ENCODE assay signal across 14 mouse cellular contexts in genomic region chr4:41664533-41664932, GRCm38 (mm10). TPM values are rescaled to one million over a fixed set of nuclear protein-coding genes. Genes with fewer than 3 reads are reported as not detected.
A peak's percentile ranks its signal among the peaks of the same experiment; 100 is the strongest.
DNase-seq lines count a peak whose midpoint lies in the region; ATAC-seq and TF ChIP-seq lines count a peak whose summit lies in the region.
"Had no signal": no experiment of that assay in that cellular context is flagged by ENCODE, and none has a peak within 500 bp of the region (broad histone marks: within the 10 kb centered on the region; RNA-seq: fewer than 3 reads in every experiment).

No protein-coding gene starts in this region.

- 6% methylated on average over 7 of the region's 7 CpGs for WGBS in kidney, embryonic 14.5 days

- peak; percentile 24; the same call in 1 of the 2 replicates for ATAC-seq in kidney, embryonic 14.5 days (ENCODE audit: low FRiP score, low TSS enrichment)
- ATAC-seq in G1E (ENCODE audit: extremely low read depth, insufficient number of reproducible peaks, low FRiP score, poor library complexity, severe bottlenecking): no peak
- ATAC-seq: forebrain, embryonic 14.5 days had no signal

- H3K4me3 ChIP-seq in kidney, embryonic 14.5 days (ENCODE audit: low read length): no peak overlapping the region
- peak overlapping the region; percentile 35 for H3K4me3 ChIP-seq in E14TG2a.4 (replicated peaks; ENCODE audit: low read length)
- no peak overlapping the region for H3K4me3 ChIP-seq in G1E (ENCODE audit: low read depth, low read length)
- H3K4me3 ChIP-seq: heart, embryonic 15.5 days; liver, embryonic 13.5 days had no signal

- H3K9me3 ChIP-seq in kidney, embryonic 14.5 days (ENCODE audit: control insufficient read depth, low read length): no peaks in the 10 kb centered on the region
- H3K9me3 ChIP-seq in E14TG2a.4 (ENCODE audit: low read length) (no peaks in the 10 kb centered on the region), G1E (replicated peaks) (no peaks in the 10 kb centered on the region)
- H3K9me3 ChIP-seq: heart, embryonic 15.5 days; liver, embryonic 13.5 days had no signal

- peak overlapping the region; percentile 15; the same call in 1 of the 2 replicates for H3K4me2 ChIP-seq in kidney, embryonic 14.5 days (replicated peaks; ENCODE audit: low read depth, low read length)
- H3K4me2 ChIP-seq: liver, embryonic 13.5 days had no signal

- peaks cover 7% of the 10 kb centered on the region; the same call in 1 of the 2 replicates for H3K36me3 ChIP-seq in kidney, embryonic 14.5 days (ENCODE audit: control insufficient read depth, insufficient read depth, low read length)
- H3K36me3 ChIP-seq in E14TG2a.4 (ENCODE audit: insufficient read depth, low read length) (peaks cover 3% of the 10 kb centered on the region; the same call in 1 of the 2 replicates), G1E (replicated peaks) (no peaks in the 10 kb centered on the region)
- H3K36me3 ChIP-seq: heart, embryonic 15.5 days; liver, embryonic 13.5 days had no signal

- peaks cover 71% of the 10 kb centered on the region for H3K4me1 ChIP-seq in kidney, embryonic 14.5 days (ENCODE audit: control insufficient read depth, insufficient read depth, low read length)
- peaks cover 54% of the 10 kb centered on the region for H3K4me1 ChIP-seq in E14TG2a.4 (replicated peaks; ENCODE audit: low read depth, low read length)
- H3K4me1 ChIP-seq in G1E (ENCODE audit: insufficient read depth, low read depth, low read length): no peaks in the 10 kb centered on the region

- no peak for TF ChIP-seq CTCF in E14TG2a.4 (conservative IDR thresholded peaks at IDR 0.05; ENCODE audit: low read length)
- TF ChIP-seq CTCF in G1E (IDR thresholded peaks at IDR 0.05; ENCODE audit: low read depth, low read length): 0 out of 2 replicates have a peak, but pooled peaks have one; percentile 8

- no peak for DNase-seq in kidney, adult 8-10 months
- DNase-seq in G1E (ENCODE audit: low spot score): no peak
- peak; percentile 59 for DNase-seq in kidney, postnatal 10 days
- DNase-seq in layer of hippocampus, postnatal 14 days (ENCODE audit: low spot score in 2 of 2): no peak
- DNase-seq in spleen, postnatal 10 days (ENCODE audit: low spot score in 2 of 2): no peak
- DNase-seq: layer of hippocampus, postnatal 36 days; liver, embryonic 13.5 days; right cerebral cortex, postnatal 14 days; thymus, postnatal 36 days had no signal

- no peak overlapping the region for H3K9ac ChIP-seq in kidney, embryonic 14.5 days (ENCODE audit: low read depth, low read length)
- H3K9ac ChIP-seq: heart, embryonic 15.5 days; liver, embryonic 13.5 days had no signal

- H3K27me3 ChIP-seq in kidney, embryonic 14.5 days (ENCODE audit: control insufficient read depth, insufficient read depth, low read length): no peaks in the 10 kb centered on the region
- H3K27me3 ChIP-seq in E14TG2a.4 (ENCODE audit: insufficient read depth, low read length) (peaks cover 17% of the 10 kb centered on the region), G1E (ENCODE audit: insufficient read depth, low read length) (peaks cover 26% of the 10 kb centered on the region)

- peak overlapping the region; percentile 88 for H3K27ac ChIP-seq in kidney, embryonic 14.5 days (ENCODE audit: low read depth, low read length)
- H3K27ac ChIP-seq: heart, embryonic 15.5 days; liver, embryonic 13.5 days had no signal

RNA-seq across cellular contexts. Expression of gene Enho, which starts 24.4 kb away (rescaled TPM):
- polyA plus RNA-seq in kidney, embryonic 14.5 days (2014; fragmentation: Nextera tagmentation; extraction: Ambion mirVana): 23.2 and 23.5 TPM in 2 replicates
- not detected in 2 replicates for total RNA-seq in G1E (2014; fragmentation: Nextera tagmentation)
- total RNA-seq in G1E (2017): 0.22 TPM in 1 of 2 replicates, not detected in the other
- not detected in 2 replicates for polyA plus RNA-seq in G1E (2012)
- 10 to 100 TPM; 61.0 to 69.8 TPM for total RNA-seq in layer of hippocampus, postnatal 14 days (2021)
- total RNA-seq: monocyte, adult 5-6 weeks had no signal

RNA-seq across cellular contexts. Expression of gene Cntfr, which starts 32.4 kb away (rescaled TPM):
- 16.6 and 31.5 TPM in 2 replicates for polyA plus RNA-seq in kidney, embryonic 14.5 days (2014; fragmentation: Nextera tagmentation; extraction: Ambion mirVana)
- total RNA-seq in G1E (2014; fragmentation: Nextera tagmentation) (not detected in 2 replicates), G1E (2017) (0.33 TPM in 1 of 2 replicates, not detected in the other)
- 1.7 and 2.2 TPM in 2 replicates for polyA plus RNA-seq in G1E (2012)
- total RNA-seq in layer of hippocampus, postnatal 14 days (2021): 10 to 100 TPM; 84.4 to 89.5 TPM
- total RNA-seq: monocyte, adult 5-6 weeks had no signal

RNA-seq across cellular contexts. Expression of gene Il11ra1, which starts 35.3 kb away (rescaled TPM):
- 122 and 125 TPM in 2 replicates for polyA plus RNA-seq in kidney, embryonic 14.5 days (2014; fragmentation: Nextera tagmentation; extraction: Ambion mirVana)
- total RNA-seq in G1E (2014; fragmentation: Nextera tagmentation): 3.4 and 4.0 TPM in 2 replicates
- 13.1 and 18.5 TPM in 2 replicates for total RNA-seq in G1E (2017)
- polyA plus RNA-seq in G1E (2012): 4.6 and 6.7 TPM in 2 replicates
- 10 to 100 TPM; 26.8 to 29.2 TPM for total RNA-seq in layer of hippocampus, postnatal 14 days (2021)

RNA-seq across cellular contexts. Expression of gene Rpp25l, which starts 48.8 kb away (rescaled TPM):
- polyA plus RNA-seq in kidney, embryonic 14.5 days (2014; fragmentation: Nextera tagmentation; extraction: Ambion mirVana): 86.2 and 91.3 TPM in 2 replicates
- total RNA-seq in G1E (2014; fragmentation: Nextera tagmentation): 6.4 and 26.3 TPM in 2 replicates
- 31.7 and 36.5 TPM in 2 replicates for total RNA-seq in G1E (2017)
- 77.0 and 82.0 TPM in 2 replicates for polyA plus RNA-seq in G1E (2012)
- total RNA-seq in layer of hippocampus, postnatal 14 days (2021): 10 to 100 TPM; 26.7 to 31.1 TPM

RNA-seq across cellular contexts. Expression of gene Dctn3, which starts 58.4 kb away (rescaled TPM):
- polyA plus RNA-seq in kidney, embryonic 14.5 days (2014; fragmentation: Nextera tagmentation; extraction: Ambion mirVana): 107 and 114 TPM in 2 replicates
- total RNA-seq in G1E (2014; fragmentation: Nextera tagmentation) (95.3 and 110 TPM in 2 replicates), G1E (2017) (133 and 178 TPM in 2 replicates)
- 187 and 274 TPM in 2 replicates for polyA plus RNA-seq in G1E (2012)
- total RNA-seq in layer of hippocampus, postnatal 14 days (2021): 100 to 1,000 TPM; 161 to 163 TPM

Comparison
In these comparisons a context has a peak if more than half of its experiments do, and no peak if none do; other contexts are left out.
1. RNA of gene Enho, which starts 24.4 kb away (total RNA-seq): 61.0 to 69.8 TPM in layer of hippocampus, postnatal 14 days; 0.22 TPM in G1E; every median in the first group is over 10 times any median in the second.
2. RNA of gene Cntfr, which starts 32.4 kb away (total RNA-seq): 84.4 to 89.5 TPM in layer of hippocampus, postnatal 14 days; 0.33 TPM in G1E; every median in the first group is over 10 times any median in the second.